22 mouse cellular contexts compared by ENCODE assay signal in the genomic region with DNA sequence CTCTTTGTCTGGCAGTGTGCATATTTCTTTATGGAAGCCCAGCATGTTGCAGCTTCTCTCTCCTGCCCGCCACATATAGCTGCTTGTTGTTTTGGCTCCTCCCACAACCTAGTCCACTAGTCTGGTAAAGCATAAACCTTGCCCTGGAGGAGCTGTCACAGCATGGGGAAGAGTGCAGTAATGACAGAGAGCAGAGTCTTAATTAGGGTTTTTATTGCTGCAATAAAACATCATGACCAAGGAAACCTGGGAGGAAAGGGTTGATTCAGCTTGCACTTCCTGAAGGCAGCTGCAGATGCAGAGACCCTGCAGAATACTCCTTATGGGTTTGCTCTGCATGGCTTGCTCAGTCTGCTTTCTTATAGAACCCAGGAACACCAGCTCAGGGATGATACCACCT. TPM values are rescaled to one million over a fixed set of nuclear protein-coding genes. Genes with fewer than 3 reads are reported as not detected.
DNase-seq lines count a peak whose midpoint lies in the region; ATAC-seq and TF ChIP-seq lines count a peak whose summit lies in the region.
"Had no signal": no experiment of that assay in that cellular context is flagged by ENCODE, and none has a peak within 500 bp of the region (broad histone marks: within the 10 kb centered on the region; RNA-seq: fewer than 3 reads in every experiment).

No protein-coding gene starts in this region.

- H3K4me3 ChIP-seq in intestine, embryonic 14.5 days (ENCODE audit: low read depth, low read length): no peak overlapping the region
- no peak overlapping the region for H3K4me3 ChIP-seq in macrophage (ENCODE audit: inconsistent target)
- H3K4me3 ChIP-seq in layer of hippocampus, adult 2 months: no peak overlapping the region
- H3K4me3 ChIP-seq: heart, embryonic 10.5 days; hindbrain, embryonic 15.5 days had no signal

- ATAC-seq in intestine, embryonic 14.5 days (replicated peaks; ENCODE audit: low FRiP score, low TSS enrichment, low read depth): peak; percentile 82; the same call in 1 of the 2 replicates
- ATAC-seq: forebrain, embryonic 14.5 days; liver, postnatal 0 days had no signal

- no peaks in the 10 kb centered on the region for H3K36me3 ChIP-seq in intestine, embryonic 14.5 days (ENCODE audit: control insufficient read depth, insufficient read depth, low read length)
- no peaks in the 10 kb centered on the region for H3K36me3 ChIP-seq in macrophage (ENCODE audit: inconsistent target)
- H3K36me3 ChIP-seq: heart, embryonic 10.5 days; hindbrain, embryonic 15.5 days had no signal

- no peak overlapping the region for H3K4me2 ChIP-seq in intestine, embryonic 14.5 days (ENCODE audit: low read length)
- H3K4me2 ChIP-seq: hindbrain, embryonic 15.5 days had no signal

- DNase-seq in kidney, postnatal 10 days: peak; percentile 40
- DNase-seq in kidney, adult 11 months: no peak
- DNase-seq in embryo, embryonic 10.5 days (ENCODE audit: low spot score): peak; percentile 26
- no peak for DNase-seq in intestine, embryonic 14.5 days (ENCODE audit: low spot score)
- no peak for DNase-seq in layer of hippocampus, adult 2 months (ENCODE audit: low spot score in 2 of 2)
- DNase-seq in urinary bladder, postnatal 14 days (ENCODE audit: low spot score): no peak
- DNase-seq: cerebellum, adult 9-10 months; heart, postnatal 10 days; liver; liver, postnatal 0 days; lung, postnatal 14 days; right cerebral cortex, adult 18-20 months; thymus, adult 2 months had no signal

- no peaks in the 10 kb centered on the region for H3K79me2 ChIP-seq in macrophage (ENCODE audit: inconsistent target)

- peak overlapping the region; percentile 25; the same call in 1 of the 2 replicates for H3K27ac ChIP-seq in intestine, embryonic 14.5 days (ENCODE audit: low read depth)
- peak overlapping the region; percentile 22; the same call in 1 of the 2 replicates for H3K27ac ChIP-seq in macrophage
- H3K27ac ChIP-seq in layer of hippocampus, adult 2 months: no peak overlapping the region
- H3K27ac ChIP-seq: heart, embryonic 10.5 days; hindbrain, embryonic 15.5 days had no signal

- no peaks in the 10 kb centered on the region for H3K4me1 ChIP-seq in intestine, embryonic 14.5 days (replicated peaks; ENCODE audit: control insufficient read depth, insufficient read depth, low read length)

- 29% methylated on average over 1 of the region's 1 CpGs for WGBS in intestine, embryonic 14.5 days
- WGBS in macrophage (ENCODE audit: missing documents): 67% methylated on average over 1 of the region's 1 CpGs

- H3K27me3 ChIP-seq in intestine, embryonic 14.5 days (replicated peaks; ENCODE audit: control insufficient read depth, insufficient read depth, low read length): no peaks in the 10 kb centered on the region
- H3K27me3 ChIP-seq: hindbrain, embryonic 15.5 days had no signal

- no peak for TF ChIP-seq CTCF in layer of hippocampus, adult 2 months (conservative IDR thresholded peaks at IDR 0.05)

- H3K9ac ChIP-seq in intestine, embryonic 14.5 days (ENCODE audit: low read length): no peak overlapping the region
- H3K9ac ChIP-seq: hindbrain, embryonic 15.5 days; liver, postnatal 0 days had no signal

- no peaks in the 10 kb centered on the region for H3K9me3 ChIP-seq in intestine, embryonic 14.5 days (ENCODE audit: control insufficient read depth, low read length)
- H3K9me3 ChIP-seq: heart, embryonic 10.5 days; hindbrain, embryonic 15.5 days had no signal

RNA-seq across cellular contexts. Expression of gene Gm9964, which starts 2.7 kb away (rescaled TPM):
- polyA plus RNA-seq in intestine, embryonic 14.5 days (2014; fragmentation: Nextera tagmentation; extraction: Ambion mirVana): not detected in 2 replicates
- total RNA-seq in macrophage (2018; cell fraction: chromatin; rRNA removed): not detected
- total RNA-seq in macrophage (2018; cell fraction: cytosol; rRNA removed): not detected
- total RNA-seq in macrophage (2018; cell fraction: nucleus; rRNA removed): not detected
- not detected in 3 replicates for polyA plus RNA-seq in macrophage (2018)
- not detected for total RNA-seq in layer of hippocampus, adult 2 months (2021)
- total RNA-seq: ES-E14; gastrocnemius, postnatal 4 days; megakaryocyte-erythroid progenitor cell, adult 5-6 weeks; neutrophil, adult 5-6 weeks had no signal
- polyA plus RNA-seq: forebrain, embryonic 14.5 days; heart, embryonic 10.5 days; hindbrain, embryonic 15.5 days; liver, postnatal 0 days; stomach, embryonic 14.5 days; thymus, adult 2 months had no signal

RNA-seq across cellular contexts. Expression of gene Wsb1, which starts 39.5 kb away (rescaled TPM):
- 282 and 315 TPM in 2 replicates for polyA plus RNA-seq in intestine, embryonic 14.5 days (2014; fragmentation: Nextera tagmentation; extraction: Ambion mirVana)
- 1,000 to 10,000 TPM in 14 of 26 experiments, 100 to 1,000 TPM in 12; 636 to 1,823 (median 1,003) TPM for total RNA-seq in macrophage (2018; cell fraction: chromatin; rRNA removed)
- 100 to 1,000 TPM in 6 of 26 experiments, 10 to 100 TPM in 20; 29.6 to 153 (median 74.1) TPM for total RNA-seq in macrophage (2018; cell fraction: cytosol; rRNA removed)
- total RNA-seq in macrophage (2018; cell fraction: nucleus; rRNA removed): 1,000 to 10,000 TPM in 6 of 26 experiments, 100 to 1,000 TPM in 20; 489 to 1,465 (median 803) TPM
- 75.5 to 113 TPM (median 94.4 TPM) in 3 replicates for polyA plus RNA-seq in macrophage (2018)
- 100 to 1,000 TPM in 1 of 2 experiments, 10 to 100 TPM in 1; 83.0 to 101 TPM for total RNA-seq in layer of hippocampus, adult 2 months (2021)

RNA-seq across cellular contexts. Expression of gene Nf1, which starts 45.5 kb away (rescaled TPM):
- 10.0 and 10.9 TPM in 2 replicates for polyA plus RNA-seq in intestine, embryonic 14.5 days (2014; fragmentation: Nextera tagmentation; extraction: Ambion mirVana)
- 100 to 1,000 TPM; 105 to 254 (median 159) TPM for total RNA-seq in macrophage (2018; cell fraction: chromatin; rRNA removed)
- total RNA-seq in macrophage (2018; cell fraction: cytosol; rRNA removed): 10 to 100 TPM; 16.7 to 37.3 (median 25.6) TPM
- total RNA-seq in macrophage (2018; cell fraction: nucleus; rRNA removed): 100 to 1,000 TPM in 6 of 26 experiments, 10 to 100 TPM in 20; 48.3 to 148 (median 83.6) TPM
- 11.9 to 15.5 TPM (median 12.5 TPM) in 3 replicates for polyA plus RNA-seq in macrophage (2018)
- 100 to 1,000 TPM; 106 to 115 TPM for total RNA-seq in layer of hippocampus, adult 2 months (2021)

Comparison
In these comparisons a context has a peak if more than half of its experiments do, and no peak if none do; other contexts are left out.
1. DNase-seq: peak in kidney, postnatal 10 days (single experiment) and embryo, embryonic 10.5 days (single experiment); none in kidney, adult 11 months (single experiment), intestine, embryonic 14.5 days (single experiment), layer of hippocampus, adult 2 months (0 of 2) and urinary bladder, postnatal 14 days (single experiment).